Mouse (Mus musculus): Measurements from ENCODE around the gene Slc12a5. TPM values are rescaled to one million over a fixed set of nuclear protein-coding genes. Genes with fewer than 3 reads are reported as not detected.
A peak's percentile ranks its signal among the peaks of the same experiment; 100 is the strongest.

Slc12a5 gene
- polyA plus RNA-seq (2016; fragmentation: Nextera tagmentation; extraction: Ambion mirVana) = 0.99 and 2.1 TPM in 2 replicates

GRCm38 (mm10) chr2:164960716-164961441 lies at the start of gene Slc12a5:
Gene Slc12a5 (plus strand): TSS chr2:164960802.
- peak within 1 kb of the TSS; percentile 75 for H3K4me3 ChIP-seq
- peaks cover 54% of the 10 kb centered on the region for H3K4me1 ChIP-seq
- H3K9me3 ChIP-seq (replicated peaks) = no peaks in the 10 kb centered on the region
- H3K27me3 ChIP-seq (ENCODE audit: low read depth, poor library complexity, severe bottlenecking) = peaks cover 44% of the 10 kb centered on the region
- peak within 1 kb of the TSS; percentile 89 for H3K27ac ChIP-seq (replicated peaks)
- WGBS = 1% methylated on average over 48 of the region's 54 CpGs
- peak; percentile 86 for DNase-seq (ENCODE audit: low spot score)
- H3K36me3 ChIP-seq = no peaks in the 10 kb centered on the region

DNA sequence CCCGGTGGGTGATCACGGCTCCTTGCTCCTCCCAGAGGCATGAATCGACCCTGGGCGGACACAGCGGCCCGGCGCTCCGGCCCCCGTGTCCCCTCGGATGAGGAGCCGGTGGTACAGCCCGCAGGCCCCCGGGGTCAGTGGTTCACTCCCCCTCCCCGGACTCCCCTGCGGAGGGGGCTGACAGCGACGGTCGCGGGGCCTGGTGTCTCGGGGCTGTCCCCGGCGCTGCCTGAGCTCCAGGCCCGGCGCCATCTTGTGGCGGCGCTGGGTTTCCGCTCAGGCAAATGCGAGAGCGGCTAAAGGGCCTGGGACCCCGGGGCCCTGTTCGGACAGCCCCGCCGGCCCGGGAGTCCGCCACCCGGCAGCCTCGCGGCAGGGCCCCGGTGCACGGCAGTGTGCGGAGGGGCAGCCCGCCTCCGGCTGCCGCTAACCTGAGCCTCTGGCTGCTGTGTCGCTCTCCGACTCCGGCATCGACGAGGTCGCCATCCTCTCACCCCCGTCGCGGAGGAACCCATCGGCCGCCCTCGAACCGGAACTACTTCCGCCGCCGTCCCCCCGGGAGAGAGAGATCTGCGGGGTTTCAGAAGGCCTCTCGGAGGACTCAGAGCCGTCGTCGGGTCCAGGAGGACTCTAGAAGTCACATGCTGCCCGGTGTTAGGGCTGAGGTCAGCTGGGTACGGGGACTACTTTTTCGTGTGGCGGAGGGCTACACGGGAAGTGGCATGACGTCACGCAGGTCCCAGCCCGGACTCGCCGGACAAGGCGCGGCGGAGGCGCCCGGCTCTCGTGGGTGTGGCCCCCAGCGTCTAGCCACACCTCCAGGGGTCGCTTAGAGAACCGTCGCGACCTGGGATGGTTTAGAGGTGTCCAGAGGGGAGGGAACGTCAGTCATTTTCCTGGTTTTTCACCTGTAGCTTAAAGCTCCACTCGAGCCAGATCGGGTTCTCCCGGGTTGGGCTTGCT lies 49.2 kb upstream of the Slc12a5 start, which contains the start of gene Zfp335:
Gene Zfp335, minus strand, starts transcription at position 672 of the 963 bp plus-strand sequence.
- peaks cover 4% of the 10 kb centered on the region for H3K9me3 ChIP-seq (replicated peaks)
- no peaks in the 10 kb centered on the region for H3K27me3 ChIP-seq (ENCODE audit: low read depth, poor library complexity, severe bottlenecking)
- peaks cover 55% of the 10 kb centered on the region for H3K36me3 ChIP-seq
- DNase-seq (ENCODE audit: low spot score) = peak; percentile 95
- peak within 1 kb of the TSS; percentile 85 for H3K4me3 ChIP-seq
- WGBS = under 1% methylated on average over 91 of the region's 91 CpGs
- H3K27ac ChIP-seq (replicated peaks) = peak within 1 kb of the TSS; percentile 100
- H3K4me1 ChIP-seq = peaks cover 31% of the 10 kb centered on the region

DNA sequence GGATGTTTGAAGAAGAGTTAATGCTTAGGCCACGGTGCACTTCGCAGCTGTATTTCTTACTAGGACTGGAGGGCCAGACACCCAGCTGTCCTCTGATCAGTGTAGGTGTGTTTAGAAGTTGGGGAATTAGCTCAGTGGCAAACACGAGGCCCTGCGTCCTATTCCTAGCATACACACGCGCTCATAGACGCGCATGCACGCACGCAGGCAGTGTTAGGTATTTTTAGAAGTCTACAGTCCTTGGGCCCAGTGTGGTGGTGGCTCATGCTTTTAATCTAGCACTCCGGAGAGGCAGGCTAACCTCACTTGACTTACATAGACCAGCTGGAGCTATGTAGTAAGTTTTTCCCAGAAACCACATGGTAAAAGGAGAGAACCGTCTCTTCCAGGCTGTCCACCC lies 48.5 kb upstream of the Slc12a5 start:
- H3K4me3 ChIP-seq = peak overlapping the region; percentile 85
- DNase-seq (ENCODE audit: low spot score) = no peak
- H3K4me1 ChIP-seq = peaks cover 31% of the 10 kb centered on the region
- H3K27me3 ChIP-seq (ENCODE audit: low read depth, poor library complexity, severe bottlenecking) = no peaks in the 10 kb centered on the region
- H3K36me3 ChIP-seq = peaks cover 47% of the 10 kb centered on the region
- peak overlapping the region; percentile 100 for H3K27ac ChIP-seq (replicated peaks)
- WGBS = 39% methylated on average over 12 of the region's 12 CpGs
- H3K9me3 ChIP-seq (replicated peaks) = no peaks in the 10 kb centered on the region; the same call in 1 of the 2 replicates

GRCm38 (mm10) chr2:164912749-164913427 lies 47.7 kb upstream of the Slc12a5 start:
- H3K4me1 ChIP-seq = peaks cover 33% of the 10 kb centered on the region
- peaks cover 42% of the 10 kb centered on the region for H3K36me3 ChIP-seq
- H3K9me3 ChIP-seq (replicated peaks) = no peaks in the 10 kb centered on the region
- WGBS = 93% methylated on average over 9 of the region's 9 CpGs
- no peak for DNase-seq (ENCODE audit: low spot score)
- H3K27me3 ChIP-seq (ENCODE audit: low read depth, poor library complexity, severe bottlenecking) = no peaks in the 10 kb centered on the region
- no peak overlapping the region for H3K27ac ChIP-seq (replicated peaks)
- H3K4me3 ChIP-seq = peak overlapping the region; percentile 85; the same call in 1 of the 2 replicates

DNA sequence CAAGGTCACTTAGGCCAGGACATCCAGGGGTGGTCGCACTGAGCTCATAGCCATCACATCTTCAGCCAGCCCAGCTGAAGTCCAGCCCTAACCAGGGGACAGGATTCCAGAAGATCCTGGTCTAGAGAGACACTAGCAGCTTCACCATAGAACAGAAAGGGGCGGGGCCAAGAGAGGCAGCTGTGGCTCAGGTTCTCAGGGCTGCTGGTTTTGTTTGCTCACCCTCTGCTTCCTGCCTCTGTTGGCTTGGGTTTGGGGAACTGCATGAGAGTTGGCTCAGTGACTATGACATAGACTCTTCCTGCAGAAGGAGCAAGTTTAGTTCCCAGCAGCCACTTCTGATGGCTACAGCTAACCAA lies 47.2 kb upstream of the Slc12a5 start:
- peaks cover 37% of the 10 kb centered on the region for H3K4me1 ChIP-seq
- H3K27ac ChIP-seq (replicated peaks) = no peak overlapping the region
- DNase-seq (ENCODE audit: low spot score) = no peak
- H3K4me3 ChIP-seq = no peak overlapping the region
- H3K36me3 ChIP-seq = peaks cover 41% of the 10 kb centered on the region
- WGBS = 90% methylated on average over 2 of the region's 2 CpGs
- no peaks in the 10 kb centered on the region for H3K27me3 ChIP-seq (ENCODE audit: low read depth, poor library complexity, severe bottlenecking)
- H3K9me3 ChIP-seq (replicated peaks) = no peaks in the 10 kb centered on the region

- 88% methylated on average over 5 of the region's 5 CpGs for WGBS
- no peak overlapping the region for H3K4me3 ChIP-seq
- H3K27ac ChIP-seq (replicated peaks) = no peak overlapping the region
- peaks cover 51% of the 10 kb centered on the region for H3K36me3 ChIP-seq
- peaks cover 21% of the 10 kb centered on the region for H3K4me1 ChIP-seq
- no peak for DNase-seq (ENCODE audit: low spot score)
- no peaks in the 10 kb centered on the region for H3K9me3 ChIP-seq (replicated peaks)
- no peaks in the 10 kb centered on the region for H3K27me3 ChIP-seq (ENCODE audit: low read depth, poor library complexity, severe bottlenecking)
Observed at GRCm38 (mm10) chr2:164916820-164917219, 43.8 kb upstream of the Slc12a5 start.

- no peaks in the 10 kb centered on the region for H3K27me3 ChIP-seq (ENCODE audit: low read depth, poor library complexity, severe bottlenecking)
- WGBS = 72% methylated on average over 10 of the region's 10 CpGs
- H3K4me3 ChIP-seq = no peak overlapping the region
- H3K4me1 ChIP-seq = peaks cover 21% of the 10 kb centered on the region
- DNase-seq (ENCODE audit: low spot score) = no peak
- H3K27ac ChIP-seq (replicated peaks) = no peak overlapping the region
- H3K36me3 ChIP-seq = peaks cover 51% of the 10 kb centered on the region
- H3K9me3 ChIP-seq (replicated peaks) = no peaks in the 10 kb centered on the region
Observed at GRCm38 (mm10) chr2:164917371-164917770, 43.2 kb upstream of the Slc12a5 start.

DNA sequence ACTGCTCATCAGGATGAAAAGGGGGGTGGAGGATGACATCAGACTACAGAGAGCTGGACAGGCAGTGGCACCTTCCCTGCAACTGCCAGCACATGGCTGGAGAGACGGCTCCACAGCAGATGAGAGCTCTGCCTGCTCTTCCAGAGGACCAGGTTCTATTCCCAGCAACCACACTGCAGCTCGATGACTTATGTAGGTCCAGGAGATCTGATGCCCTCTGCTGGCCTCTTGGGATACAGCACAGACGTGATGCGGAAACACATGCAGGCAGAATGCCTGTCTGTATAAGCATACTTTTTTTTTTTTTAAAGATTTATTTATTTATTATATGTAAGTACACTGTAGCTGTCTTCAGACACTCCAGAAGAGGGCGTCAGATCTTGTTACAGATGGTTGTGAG lies 42.3 kb upstream of the Slc12a5 start:
- no peak overlapping the region for H3K27ac ChIP-seq (replicated peaks)
- no peaks in the 10 kb centered on the region for H3K9me3 ChIP-seq (replicated peaks)
- peak; percentile 34 for DNase-seq (ENCODE audit: low spot score)
- H3K4me1 ChIP-seq = peaks cover 24% of the 10 kb centered on the region
- no peak overlapping the region for H3K4me3 ChIP-seq
- H3K36me3 ChIP-seq = peaks cover 49% of the 10 kb centered on the region
- no peaks in the 10 kb centered on the region for H3K27me3 ChIP-seq (ENCODE audit: low read depth, poor library complexity, severe bottlenecking)
- WGBS = 59% methylated on average over 5 of the region's 5 CpGs

DNA sequence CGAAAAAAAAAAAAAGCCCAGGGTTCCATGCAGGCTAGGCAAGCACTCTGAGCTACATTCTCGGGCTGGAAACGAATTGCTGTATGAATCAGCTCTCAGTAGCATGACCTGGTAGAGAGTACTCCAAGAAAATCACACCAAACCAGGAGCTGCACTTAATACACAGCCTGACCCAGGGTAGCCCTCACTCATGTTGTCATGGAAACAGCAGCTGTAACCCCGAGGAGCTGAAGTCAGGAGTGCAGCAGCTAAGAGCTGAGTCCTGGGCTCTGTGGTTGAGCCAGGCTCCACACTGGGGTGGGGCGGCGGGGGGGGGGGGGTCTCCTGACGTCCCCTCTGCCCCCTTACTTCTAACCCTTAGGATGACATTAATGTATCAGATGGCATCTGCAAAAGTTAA lies 38.6 kb upstream of the Slc12a5 start:
- H3K9me3 ChIP-seq (replicated peaks) = no peaks in the 10 kb centered on the region
- H3K27ac ChIP-seq (replicated peaks) = no peak overlapping the region
- 55% methylated on average over 7 of the region's 7 CpGs for WGBS
- H3K4me3 ChIP-seq = no peak overlapping the region
- no peaks in the 10 kb centered on the region for H3K27me3 ChIP-seq (ENCODE audit: low read depth, poor library complexity, severe bottlenecking)
- H3K4me1 ChIP-seq = peaks cover 35% of the 10 kb centered on the region
- no peak for DNase-seq (ENCODE audit: low spot score)
- H3K36me3 ChIP-seq = peaks cover 29% of the 10 kb centered on the region

GRCm38 (mm10) chr2:164923291-164923690 lies 37.3 kb upstream of the Slc12a5 start:
- H3K4me1 ChIP-seq = peaks cover 28% of the 10 kb centered on the region
- no peak for DNase-seq (ENCODE audit: low spot score)
- H3K9me3 ChIP-seq (replicated peaks) = no peaks in the 10 kb centered on the region
- H3K36me3 ChIP-seq = peaks cover 23% of the 10 kb centered on the region
- 73% methylated on average over 4 of the region's 4 CpGs for WGBS
- H3K27me3 ChIP-seq (ENCODE audit: low read depth, poor library complexity, severe bottlenecking) = no peaks in the 10 kb centered on the region
- no peak overlapping the region for H3K27ac ChIP-seq (replicated peaks)
- H3K4me3 ChIP-seq = no peak overlapping the region

DNA sequence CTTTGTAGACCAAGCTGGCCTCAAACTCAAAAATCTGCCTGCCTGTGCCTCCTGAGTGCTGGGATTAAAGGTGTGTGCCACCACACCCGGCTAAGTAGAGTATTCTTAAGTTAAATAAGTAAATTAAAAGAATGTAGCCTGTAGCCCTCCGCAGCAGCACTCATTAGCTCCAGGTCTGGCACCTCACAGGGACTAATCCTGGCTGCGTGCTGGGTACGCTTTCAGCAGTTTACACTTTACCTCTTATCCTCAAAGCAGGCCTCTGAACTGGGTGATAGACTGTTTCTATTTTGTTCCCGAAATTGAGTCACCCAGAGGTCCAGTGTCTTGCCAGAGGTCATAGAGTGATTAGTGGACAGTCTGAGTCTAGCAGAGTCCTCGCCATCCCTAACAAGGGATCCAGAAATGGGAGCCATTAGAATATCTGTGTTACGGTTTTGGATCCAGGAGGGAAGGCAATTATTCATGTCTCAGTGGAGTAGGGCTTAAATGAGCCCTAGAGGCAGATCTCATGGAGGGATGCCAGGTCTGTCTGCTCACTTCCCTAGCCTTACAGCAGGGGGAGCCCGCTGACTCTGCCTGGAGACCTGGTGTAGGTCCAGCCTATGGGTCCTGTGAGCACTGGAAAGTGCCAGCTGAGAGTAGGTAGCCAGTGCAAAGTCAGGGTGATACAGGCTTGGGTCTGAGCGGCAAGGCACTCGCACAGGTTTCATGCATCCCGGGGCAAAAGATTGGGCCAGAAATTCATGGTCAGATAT lies 36.3 kb upstream of the Slc12a5 start:
- H3K27me3 ChIP-seq (ENCODE audit: low read depth, poor library complexity, severe bottlenecking) = no peaks in the 10 kb centered on the region
- H3K4me1 ChIP-seq = peaks cover 28% of the 10 kb centered on the region
- H3K4me3 ChIP-seq = no peak overlapping the region
- DNase-seq (ENCODE audit: low spot score) = peak; percentile 69
- H3K36me3 ChIP-seq = peaks cover 16% of the 10 kb centered on the region
- 37% methylated on average over 11 of the region's 11 CpGs for WGBS
- no peaks in the 10 kb centered on the region for H3K9me3 ChIP-seq (replicated peaks)
- no peak overlapping the region for H3K27ac ChIP-seq (replicated peaks)
